Comparison of ENCODE assay signal across 23 mouse cellular contexts in the genomic region with DNA sequence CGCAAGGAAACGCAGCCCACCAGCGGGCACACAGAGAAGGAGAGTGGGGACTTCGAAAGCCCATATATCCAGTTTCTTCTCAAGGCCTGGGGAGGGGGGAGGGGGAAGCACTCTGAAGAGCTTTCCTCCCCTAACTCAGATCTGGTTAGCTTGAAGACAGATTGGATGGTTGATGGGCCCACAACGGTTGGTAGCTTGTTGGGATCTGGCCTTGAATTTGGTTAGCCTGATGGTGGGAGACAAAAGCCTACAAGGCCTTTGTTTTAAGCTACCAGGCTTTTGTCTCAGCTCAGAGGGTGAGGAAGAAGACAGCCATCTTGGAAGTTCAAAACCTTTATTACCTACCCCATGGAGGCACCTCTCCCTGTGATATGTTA. TPM values are rescaled to one million over a fixed set of nuclear protein-coding genes. Genes with fewer than 3 reads are reported as not detected.
DNase-seq lines count a peak whose midpoint lies in the region; ATAC-seq lines count a peak whose summit lies in the region.
"Had no signal": no experiment of that assay in that cellular context is flagged by ENCODE, and none has a peak within 500 bp of the region (broad histone marks: within the 10 kb centered on the region; RNA-seq: fewer than 3 reads in every experiment).

No protein-coding gene starts in this region.

- WGBS in heart, embryonic 14.5 days: 18% methylated on average over 5 of the region's 5 CpGs
- 13% methylated on average over 5 of the region's 5 CpGs for WGBS in midbrain, embryonic 10.5 days
- WGBS in midbrain, embryonic 14.5 days: 20% methylated on average over 5 of the region's 5 CpGs
- WGBS in liver, embryonic 12.5 days (ENCODE audit: insufficient replicate concordance): 18% methylated on average over 5 of the region's 5 CpGs

- no peaks in the 10 kb centered on the region for H3K36me3 ChIP-seq in heart, embryonic 14.5 days (ENCODE audit: control insufficient read depth, insufficient read depth, low read length)
- no peaks in the 10 kb centered on the region for H3K36me3 ChIP-seq in midbrain, embryonic 10.5 days
- H3K36me3 ChIP-seq in midbrain, embryonic 14.5 days (ENCODE audit: control insufficient read depth, insufficient read depth, low read length): no peaks in the 10 kb centered on the region
- H3K36me3 ChIP-seq in liver, embryonic 12.5 days: no peaks in the 10 kb centered on the region
- H3K36me3 ChIP-seq: embryonic facial prominence, embryonic 12.5 days; limb, embryonic 12.5 days; neural tube, embryonic 12.5 days; stomach, embryonic 15.5 days had no signal

- no peak for ATAC-seq in heart, embryonic 14.5 days (ENCODE audit: insufficient number of reproducible peaks, insufficient read depth, low FRiP score, low read depth)
- ATAC-seq in midbrain, embryonic 14.5 days (ENCODE audit: low FRiP score, low TSS enrichment): no peak
- peak; percentile 30; the same call in 1 of the 2 replicates for ATAC-seq in liver, embryonic 12.5 days
- ATAC-seq: activated CD4-positive, CD25-positive, alpha-beta regulatory T cell, adult 4 months had no signal

- intact Hi-C loops in heart, postnatal 10 days (cut with DNase I): no loop called here

- H3K27me3 ChIP-seq in heart, embryonic 14.5 days (ENCODE audit: control insufficient read depth, insufficient read depth, low read length): no peaks in the 10 kb centered on the region
- peaks cover 18% of the 10 kb centered on the region for H3K27me3 ChIP-seq in midbrain, embryonic 10.5 days (ENCODE audit: low read depth, poor library complexity, severe bottlenecking)
- H3K27me3 ChIP-seq in midbrain, embryonic 14.5 days (ENCODE audit: control insufficient read depth, insufficient read depth, low read length): no peaks in the 10 kb centered on the region
- peaks cover 53% of the 10 kb centered on the region for H3K27me3 ChIP-seq in liver, embryonic 12.5 days (replicated peaks)
- H3K27me3 ChIP-seq: neural tube, embryonic 12.5 days; stomach, embryonic 15.5 days had no signal

- peaks cover 20 to 21% of the 10 kb centered on the region in 2 experiments for H3K4me1 ChIP-seq in heart, embryonic 14.5 days (ENCODE audit: control insufficient read depth in 2 of 2, insufficient read depth in 2 of 2, low read length in 2 of 2)
- peaks cover 60% of the 10 kb centered on the region for H3K4me1 ChIP-seq in midbrain, embryonic 10.5 days
- peaks cover 17% of the 10 kb centered on the region for H3K4me1 ChIP-seq in midbrain, embryonic 14.5 days (ENCODE audit: control insufficient read depth, insufficient read depth, low read length)
- peaks cover 56% of the 10 kb centered on the region for H3K4me1 ChIP-seq in liver, embryonic 12.5 days

- H3K9ac ChIP-seq in heart, embryonic 14.5 days (ENCODE audit: low read length): no peak overlapping the region
- no peak overlapping the region for H3K9ac ChIP-seq in midbrain, embryonic 14.5 days (replicated peaks; ENCODE audit: low read length)
- H3K9ac ChIP-seq in liver, embryonic 12.5 days: peak overlapping the region; percentile 36; the same call in 1 of the 2 replicates
- H3K9ac ChIP-seq: embryonic facial prominence, embryonic 12.5 days; limb, embryonic 12.5 days; neural tube, embryonic 12.5 days; stomach, embryonic 15.5 days had no signal

- H3K9me3 ChIP-seq in heart, embryonic 14.5 days (ENCODE audit: control insufficient read depth, low read length): no peaks in the 10 kb centered on the region
- H3K9me3 ChIP-seq in midbrain, embryonic 10.5 days (replicated peaks): no peaks in the 10 kb centered on the region
- H3K9me3 ChIP-seq in midbrain, embryonic 14.5 days (ENCODE audit: control insufficient read depth, low read length): no peaks in the 10 kb centered on the region
- no peaks in the 10 kb centered on the region for H3K9me3 ChIP-seq in liver, embryonic 12.5 days (replicated peaks)
- H3K9me3 ChIP-seq: embryonic facial prominence, embryonic 12.5 days; limb, embryonic 12.5 days; neural tube, embryonic 12.5 days; stomach, embryonic 15.5 days had no signal

- no peak overlapping the region for H3K4me3 ChIP-seq in heart, embryonic 14.5 days (ENCODE audit: control insufficient read depth in 1 of 2, insufficient read depth in 1 of 2, low read depth in 1 of 2, low read length in 2 of 2)
- no peak overlapping the region for H3K4me3 ChIP-seq in midbrain, embryonic 10.5 days
- no peak overlapping the region for H3K4me3 ChIP-seq in midbrain, embryonic 14.5 days (replicated peaks; ENCODE audit: low read depth, low read length)
- peak overlapping the region; percentile 26 for H3K4me3 ChIP-seq in liver, embryonic 12.5 days
- H3K4me3 ChIP-seq: embryonic facial prominence, embryonic 12.5 days; limb, embryonic 12.5 days; neural tube, embryonic 12.5 days; stomach, embryonic 15.5 days had no signal

- H3K4me2 ChIP-seq in heart, embryonic 14.5 days (ENCODE audit: low read length): peak overlapping the region; percentile 50; the same call in 1 of the 2 replicates
- no peak overlapping the region for H3K4me2 ChIP-seq in midbrain, embryonic 14.5 days (ENCODE audit: low read length)
- H3K4me2 ChIP-seq in liver, embryonic 12.5 days: peak overlapping the region; percentile 70

- H3K27ac ChIP-seq in heart, embryonic 14.5 days (replicated peaks in 1 of 2; ENCODE audit: control insufficient read depth in 1 of 2, insufficient read depth in 1 of 2, low read depth in 2 of 2, low read length in 2 of 2): no peak overlapping the region
- peak overlapping the region; percentile 81 for H3K27ac ChIP-seq in midbrain, embryonic 10.5 days (replicated peaks)
- no peak overlapping the region for H3K27ac ChIP-seq in midbrain, embryonic 14.5 days (replicated peaks; ENCODE audit: low read depth, low read length)
- H3K27ac ChIP-seq in liver, embryonic 12.5 days: peak overlapping the region; percentile 59
- H3K27ac ChIP-seq: embryonic facial prominence, embryonic 12.5 days; limb, embryonic 12.5 days; neural tube, embryonic 12.5 days had no signal

- DNase-seq in heart, postnatal 10 days: no peak
- no peak for DNase-seq in midbrain, embryonic 10.5 days (ENCODE audit: low spot score)
- DNase-seq in midbrain, embryonic 14.5 days: no peak
- no peak for DNase-seq in layer of hippocampus, postnatal 10 days (ENCODE audit: low spot score in 2 of 2)
- no peak for DNase-seq in spleen, postnatal 4 days (ENCODE audit: low spot score in 2 of 2)
- DNase-seq: cerebellum, adult 18-20 months; gastrocnemius, postnatal 10 days; heart, postnatal 14 days; kidney, adult 9 months; kidney, postnatal 36 days; layer of hippocampus, adult 9-11 months; spleen, adult 18-20 months; thymus, postnatal 14 days had no signal

RNA-seq across cellular contexts. Expression of a gene that starts 11.1 kb away (rescaled TPM):
- polyA plus RNA-seq in heart, embryonic 14.5 days (2014; fragmentation: Nextera tagmentation; extraction: Ambion mirVana): 0.36 and 0.85 TPM in 2 replicates
- 1 to 10 TPM in 1 of 2 experiments, under 1 TPM in 1; 0.96 to 1.0 TPM for total RNA-seq in heart, postnatal 10 days (2021)
- polyA plus RNA-seq in midbrain, embryonic 10.5 days (2016; fragmentation: Nextera tagmentation; extraction: Ambion mirVana): 0.15 and 0.31 TPM in 2 replicates
- polyA plus RNA-seq in midbrain, embryonic 14.5 days (2014; fragmentation: Nextera tagmentation; extraction: Ambion mirVana): 0.08 and 0.12 TPM in 2 replicates
- 0.07 and 0.12 TPM in 2 replicates for polyA plus RNA-seq in liver, embryonic 12.5 days (2016; fragmentation: Nextera tagmentation; extraction: Ambion mirVana)
- under 1 TPM; 0.16 to 0.31 TPM for total RNA-seq in layer of hippocampus, postnatal 10 days (2021)

RNA-seq across cellular contexts. Expression of a gene that starts 57.6 kb away (rescaled TPM):
- polyA plus RNA-seq in heart, embryonic 14.5 days (2014; fragmentation: Nextera tagmentation; extraction: Ambion mirVana): not detected in 2 replicates
- total RNA-seq in heart, postnatal 10 days (2021): not detected
- not detected in 2 replicates for polyA plus RNA-seq in midbrain, embryonic 10.5 days (2016; fragmentation: Nextera tagmentation; extraction: Ambion mirVana)
- not detected in 2 replicates for polyA plus RNA-seq in midbrain, embryonic 14.5 days (2014; fragmentation: Nextera tagmentation; extraction: Ambion mirVana)
- polyA plus RNA-seq in liver, embryonic 12.5 days (2016; fragmentation: Nextera tagmentation; extraction: Ambion mirVana): not detected in 2 replicates
- not detected for total RNA-seq in layer of hippocampus, postnatal 10 days (2021)
- total RNA-seq: adrenal gland, postnatal 14 days; common myeloid progenitor, adult 5-6 weeks; heart, postnatal 14 days; monocyte, adult 5-6 weeks had no signal
- polyA plus RNA-seq: activated CD4-positive, CD25-positive, alpha-beta regulatory T cell, adult 4 months; limb, embryonic 12.5 days; neural tube, embryonic 12.5 days; stomach, embryonic 15.5 days had no signal

Comparison
In these comparisons a context has a peak if more than half of its experiments do, and no peak if none do; other contexts are left out.
1. H3K27ac ChIP-seq: peak in midbrain, embryonic 10.5 days (single experiment) and liver, embryonic 12.5 days (single experiment); none in heart, embryonic 14.5 days (0 of 2) and midbrain, embryonic 14.5 days (single experiment).